Mouse (Mus musculus): ENCODE results near the gene Bach2. TPM values are rescaled to one million over a fixed set of nuclear protein-coding genes. Genes with fewer than 3 reads are reported as not detected.

The Bach2 gene
- total RNA-seq, 2 experiments from 2014 or later: 20.8 to 25.8 TPM

GRCm38 (mm10) chr4:32504236-32504635 lies 265.6 kb downstream of the Bach2 start:
- H3K4me3 ChIP-seq: no peak overlapping the region
- H3K27ac ChIP-seq: no peak overlapping the region
- intact Hi-C loops (cut with DNase I): no loop called here
- no peak for TF ChIP-seq CTCF (IDR thresholded peaks at IDR 0.05)
- no peak for DNase-seq (ENCODE audit: extremely low spot score in 1 of 2, low spot score in 2 of 2)

- Histone ChIP-seq H3K27ac (no peak overlapping the region), H3K4me3 (no peak overlapping the region)
- DNase-seq (ENCODE audit: extremely low spot score in 1 of 2, low spot score in 2 of 2): no peak
- no peak for TF ChIP-seq CTCF (IDR thresholded peaks at IDR 0.05)
- intact Hi-C loops (cut with DNase I): no loop called here
These were observed 267.8 kb downstream of the Bach2 start for GRCm38 (mm10) chr4:32506306-32506808.

GRCm38 (mm10) chr4:32507041-32507440 lies 268.4 kb downstream of the Bach2 start:
- no peak for TF ChIP-seq CTCF (IDR thresholded peaks at IDR 0.05)
- peak in 1 of 2 experiments; percentile 23 for DNase-seq (ENCODE audit: extremely low spot score in 1 of 2, low spot score in 2 of 2)
- Histone ChIP-seq H3K27ac (no peak overlapping the region), H3K4me3 (no peak overlapping the region)
- intact Hi-C loops (cut with DNase I): no loop called here

- H3K4me3 ChIP-seq: no peak overlapping the region
- H3K27ac ChIP-seq: peak overlapping the region; percentile 50; the same call in 1 of the 2 replicates
- intact Hi-C loops (cut with DNase I): no loop called here
- DNase-seq (ENCODE audit: extremely low spot score in 1 of 2, low spot score in 2 of 2): no peak
- TF ChIP-seq CTCF (IDR thresholded peaks at IDR 0.05): no peak
These were observed 270.0 kb downstream of the Bach2 start for GRCm38 (mm10) chr4:32508572-32508971.

- intact Hi-C loops (cut with DNase I): no loop called here
- H3K4me3 ChIP-seq: no peak overlapping the region
- TF ChIP-seq CTCF (IDR thresholded peaks at IDR 0.05): no peak
- no peak for DNase-seq (ENCODE audit: extremely low spot score in 1 of 2, low spot score in 2 of 2)
- H3K27ac ChIP-seq: peak overlapping the region; percentile 47; the same call in 1 of the 2 replicates
These were observed 270.4 kb downstream of the Bach2 start for GRCm38 (mm10) chr4:32508996-32509395.

- DNase-seq (ENCODE audit: extremely low spot score in 1 of 2, low spot score in 2 of 2): no peak
- intact Hi-C loops (cut with DNase I): loop anchor here (2.0 kb wide), 1 partner anchor 15 kb away; no protein-coding TSS in a partner anchor
- H3K27ac ChIP-seq: no peak overlapping the region
These were observed 271.4 kb downstream of the Bach2 start for GRCm38 (mm10) chr4:32509832-32510612.

GRCm38 (mm10) chr4:32510940-32511339 lies 272.3 kb downstream of the Bach2 start:
- Histone ChIP-seq H3K4me3 (no peak overlapping the region), H3K27ac (no peak overlapping the region)
- no peak for TF ChIP-seq CTCF (IDR thresholded peaks at IDR 0.05)
- no peak for DNase-seq (ENCODE audit: extremely low spot score in 1 of 2, low spot score in 2 of 2)
- intact Hi-C loops (cut with DNase I): loop anchor here (2.0 kb wide), 1 partner anchor 14 kb away; no protein-coding TSS in a partner anchor

More at GRCm38 (mm10) chr4:32509832-32510612, 271.4 kb downstream of the Bach2 start:
- TF ChIP-seq CTCF (IDR thresholded peaks at IDR 0.05): no peak
- no peak overlapping the region for H3K4me3 ChIP-seq

GRCm38 (mm10) chr4:32516126-32516525 lies 277.5 kb downstream of the Bach2 start:
- intact Hi-C loops (cut with DNase I): no loop called here
- Histone ChIP-seq H3K4me3 (no peak overlapping the region), H3K27ac (no peak overlapping the region)
- TF ChIP-seq CTCF (IDR thresholded peaks at IDR 0.05): no peak
- DNase-seq (ENCODE audit: extremely low spot score in 1 of 2, low spot score in 2 of 2): no peak

GRCm38 (mm10) chr4:32518842-32519578 lies 280.4 kb downstream of the Bach2 start:
- no peak for TF ChIP-seq CTCF (IDR thresholded peaks at IDR 0.05)
- H3K4me3 ChIP-seq: no peak overlapping the region
- intact Hi-C loops (cut with DNase I): no loop called here
- no peak overlapping the region for H3K27ac ChIP-seq
- no peak for DNase-seq (ENCODE audit: extremely low spot score in 1 of 2, low spot score in 2 of 2)

- Histone ChIP-seq H3K27ac (no peak overlapping the region), H3K4me3 (no peak overlapping the region)
- TF ChIP-seq CTCF (IDR thresholded peaks at IDR 0.05): no peak
- intact Hi-C loops (cut with DNase I): no loop called here
- no peak for DNase-seq (ENCODE audit: extremely low spot score in 1 of 2, low spot score in 2 of 2)
These were observed 282.2 kb downstream of the Bach2 start for GRCm38 (mm10) chr4:32520628-32521360.

- no peak overlapping the region for H3K4me3 ChIP-seq
- H3K27ac ChIP-seq: no peak overlapping the region
- no peak for DNase-seq (ENCODE audit: extremely low spot score in 1 of 2, low spot score in 2 of 2)
- no peak for TF ChIP-seq CTCF (IDR thresholded peaks at IDR 0.05)
- intact Hi-C loops (cut with DNase I): no loop called here
These were observed 282.7 kb downstream of the Bach2 start for GRCm38 (mm10) chr4:32521361-32521740.
